In the genomic region with DNA sequence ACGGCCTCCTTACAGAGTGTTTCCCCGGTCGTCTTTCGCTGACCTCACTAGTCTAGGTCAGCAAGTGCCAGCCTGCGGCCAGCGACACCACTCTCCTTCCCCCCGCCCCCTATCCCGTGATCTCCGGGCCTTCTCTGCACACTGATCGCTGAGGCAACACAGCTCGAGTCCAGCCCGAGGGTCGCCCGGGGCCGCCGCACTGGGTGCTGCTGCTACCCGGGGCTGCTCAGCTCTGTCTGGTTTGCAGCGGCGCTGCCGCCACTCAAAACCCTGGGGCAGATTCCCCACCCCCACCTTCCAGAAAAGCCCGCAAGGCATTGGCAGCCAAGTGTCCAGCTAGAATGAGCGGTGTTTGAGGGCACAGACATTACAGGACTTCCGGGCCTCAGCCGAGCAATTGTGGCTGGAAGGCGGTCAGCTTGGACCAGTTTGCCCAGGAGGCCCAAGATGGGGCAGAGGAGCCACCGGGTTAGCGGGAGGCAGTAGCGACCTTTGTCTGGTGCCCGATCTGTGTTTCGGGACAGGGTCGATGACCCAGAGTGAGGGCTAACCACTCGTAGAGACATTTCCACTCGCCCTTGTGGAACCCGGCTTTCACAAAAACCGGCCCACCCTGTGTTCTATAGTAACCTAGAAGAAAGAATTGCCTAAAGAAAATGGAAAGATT, we compare ENCODE assay signal across 9 mouse cellular contexts. TPM values are rescaled to one million over a fixed set of nuclear protein-coding genes. Genes with fewer than 3 reads are reported as not detected.
DNase-seq lines count a peak whose midpoint lies in the region; ATAC-seq lines count a peak whose summit lies in the region.
"Had no signal": no experiment of that assay in that cellular context is flagged by ENCODE, and none has a peak within 500 bp of the region (broad histone marks: within the 10 kb centered on the region; RNA-seq: fewer than 3 reads in every experiment).

No protein-coding gene starts in this region.

- H3K36me3 ChIP-seq in neural tube, embryonic 11.5 days (ENCODE audit: control insufficient read depth, insufficient read depth, low read length) = no peaks in the 10 kb centered on the region
- H3K36me3 ChIP-seq in limb, embryonic 12.5 days = no peaks in the 10 kb centered on the region
- H3K36me3 ChIP-seq in neural tube, embryonic 13.5 days = no peaks in the 10 kb centered on the region

- peak overlapping the region; percentile 39 for H3K4me3 ChIP-seq in neural tube, embryonic 11.5 days (ENCODE audit: low read depth, low read length)
- H3K4me3 ChIP-seq in limb, embryonic 12.5 days (replicated peaks) = peak overlapping the region; percentile 54
- peak overlapping the region; percentile 48 for H3K4me3 ChIP-seq in neural tube, embryonic 13.5 days

- no peak for DNase-seq in neural tube, embryonic 11.5 days (ENCODE audit: low spot score)
- no peak for DNase-seq in neural tube, embryonic 10.5 days (ENCODE audit: extremely low spot score, low spot score)
- peak; percentile 31 for DNase-seq in heart, postnatal 4 days
- DNase-seq in spleen, postnatal 4 days (ENCODE audit: low spot score in 2 of 2) = no peak
- no peak for DNase-seq in right cerebral cortex, postnatal 25 days
- DNase-seq in cerebellum, adult 18-20 months = no peak

- no peak for ATAC-seq in neural tube, embryonic 11.5 days (ENCODE audit: insufficient read depth, low FRiP score, low TSS enrichment)
- ATAC-seq in limb, embryonic 12.5 days (ENCODE audit: insufficient number of reproducible peaks, insufficient read depth, low FRiP score, low TSS enrichment, low read depth) = no peak
- no peak for ATAC-seq in neural tube, embryonic 13.5 days (ENCODE audit: low read depth)

- H3K4me2 ChIP-seq in neural tube, embryonic 11.5 days (ENCODE audit: low read depth) = peak overlapping the region; percentile 97
- peak overlapping the region; percentile 97 for H3K4me2 ChIP-seq in limb, embryonic 12.5 days
- H3K4me2 ChIP-seq in neural tube, embryonic 13.5 days = peak overlapping the region; percentile 85

- peaks cover 37% of the 10 kb centered on the region for H3K27me3 ChIP-seq in neural tube, embryonic 11.5 days (ENCODE audit: control insufficient read depth, insufficient read depth, low read length)
- peaks cover 60% of the 10 kb centered on the region for H3K27me3 ChIP-seq in limb, embryonic 12.5 days
- peaks cover 44% of the 10 kb centered on the region for H3K27me3 ChIP-seq in neural tube, embryonic 13.5 days

- WGBS in neural tube, embryonic 11.5 days = 7% methylated on average over 35 of the region's 35 CpGs
- whole genome bisulfite sequencing in limb, embryonic 12.5 days = 8% methylated on average over 35 of the region's 35 CpGs
- 7% methylated on average over 35 of the region's 35 CpGs for WGBS in neural tube, embryonic 13.5 days

- H3K9me3 ChIP-seq in neural tube, embryonic 11.5 days (ENCODE audit: control insufficient read depth, low read length) = no peaks in the 10 kb centered on the region
- 0 out of 2 replicates have a peak, but pooled peaks cover 4% of the 10 kb centered on the region for H3K9me3 ChIP-seq in limb, embryonic 12.5 days
- H3K9me3 ChIP-seq in neural tube, embryonic 13.5 days = no peaks in the 10 kb centered on the region

- peak overlapping the region; percentile 50 for H3K9ac ChIP-seq in neural tube, embryonic 11.5 days (ENCODE audit: low read length)
- H3K9ac ChIP-seq in limb, embryonic 12.5 days (replicated peaks) = no peak overlapping the region
- peak overlapping the region; percentile 52 for H3K9ac ChIP-seq in neural tube, embryonic 13.5 days

- H3K27ac ChIP-seq in neural tube, embryonic 11.5 days (ENCODE audit: low read depth, low read length) = no peak overlapping the region
- H3K27ac ChIP-seq in limb, embryonic 12.5 days = no peak overlapping the region
- no peak overlapping the region for H3K27ac ChIP-seq in neural tube, embryonic 13.5 days (replicated peaks)

- peaks cover 18% of the 10 kb centered on the region for H3K4me1 ChIP-seq in neural tube, embryonic 11.5 days (ENCODE audit: control insufficient read depth, insufficient read depth, low read length)
- H3K4me1 ChIP-seq in limb, embryonic 12.5 days (replicated peaks) = peaks cover 26% of the 10 kb centered on the region
- peaks cover 30% of the 10 kb centered on the region for H3K4me1 ChIP-seq in neural tube, embryonic 13.5 days (replicated peaks)

RNA-seq across cellular contexts. Expression of gene 2210011C24Rik, which starts 0.7 kb away (rescaled TPM):
- polyA plus RNA-seq in neural tube, embryonic 11.5 days (2014; fragmentation: Nextera tagmentation; extraction: Ambion mirVana) = not detected in 2 replicates
- 1 to 10 TPM in 1 of 2 experiments, under 1 TPM in 1; 0.93 to 1.4 TPM for total RNA-seq in heart, postnatal 4 days (2021)
- polyA plus RNA-seq in limb, embryonic 12.5 days (2016; fragmentation: Nextera tagmentation; extraction: Ambion mirVana) = 0.64 TPM in 1 of 2 replicates, not detected in the other
- polyA plus RNA-seq in neural tube, embryonic 13.5 days (2015; fragmentation: Nextera tagmentation; extraction: Ambion mirVana) = 1.0 TPM in 1 of 2 replicates, not detected in the other

RNA-seq across cellular contexts. Expression of gene Palm3, which starts 8.6 kb away (rescaled TPM):
- polyA plus RNA-seq in neural tube, embryonic 11.5 days (2014; fragmentation: Nextera tagmentation; extraction: Ambion mirVana) = 4.4 TPM in 2 replicates
- under 1 TPM; 0.31 to 0.38 TPM for total RNA-seq in heart, postnatal 4 days (2021)
- 4.7 and 6.7 TPM in 2 replicates for polyA plus RNA-seq in limb, embryonic 12.5 days (2016; fragmentation: Nextera tagmentation; extraction: Ambion mirVana)
- 7.4 and 8.5 TPM in 2 replicates for polyA plus RNA-seq in neural tube, embryonic 13.5 days (2015; fragmentation: Nextera tagmentation; extraction: Ambion mirVana)
- polyA plus RNA-seq: large intestine, adult 2 months had no signal

RNA-seq across cellular contexts. Expression of gene 1700067K01Rik, which starts 11.3 kb away (rescaled TPM):
- polyA plus RNA-seq in neural tube, embryonic 11.5 days (2014; fragmentation: Nextera tagmentation; extraction: Ambion mirVana) = 0.70 and 0.77 TPM in 2 replicates
- total RNA-seq in heart, postnatal 4 days (2021) = under 1 TPM in 1 of 2 experiments, not detected in 1; 0.83 TPM
- polyA plus RNA-seq in limb, embryonic 12.5 days (2016; fragmentation: Nextera tagmentation; extraction: Ambion mirVana) = 0.73 and 1.6 TPM in 2 replicates
- polyA plus RNA-seq in neural tube, embryonic 13.5 days (2015; fragmentation: Nextera tagmentation; extraction: Ambion mirVana) = 0.62 and 0.87 TPM in 2 replicates

RNA-seq across cellular contexts. Expression of gene Samd1, which starts 15.2 kb away (rescaled TPM):
- 14.4 and 16.5 TPM in 2 replicates for polyA plus RNA-seq in neural tube, embryonic 11.5 days (2014; fragmentation: Nextera tagmentation; extraction: Ambion mirVana)
- 10 to 100 TPM; 36.6 to 42.9 TPM for total RNA-seq in heart, postnatal 4 days (2021)
- polyA plus RNA-seq in limb, embryonic 12.5 days (2016; fragmentation: Nextera tagmentation; extraction: Ambion mirVana) = 13.0 and 14.4 TPM in 2 replicates
- 8.0 and 8.3 TPM in 2 replicates for polyA plus RNA-seq in neural tube, embryonic 13.5 days (2015; fragmentation: Nextera tagmentation; extraction: Ambion mirVana)

RNA-seq across cellular contexts. Expression of gene Il27ra, which starts 29.8 kb away (rescaled TPM):
- polyA plus RNA-seq in neural tube, embryonic 11.5 days (2014; fragmentation: Nextera tagmentation; extraction: Ambion mirVana) = 0.12 and 0.13 TPM in 2 replicates
- 1 to 10 TPM; 4.0 to 4.2 TPM for total RNA-seq in heart, postnatal 4 days (2021)
- polyA plus RNA-seq in limb, embryonic 12.5 days (2016; fragmentation: Nextera tagmentation; extraction: Ambion mirVana) = 0.61 and 0.68 TPM in 2 replicates
- polyA plus RNA-seq in neural tube, embryonic 13.5 days (2015; fragmentation: Nextera tagmentation; extraction: Ambion mirVana) = 0.43 and 0.56 TPM in 2 replicates
